Mouse (Mus musculus): ENCODE measurements at regions not wholly inside any gene's neighbourhood (a gene's known extent, or its start where the extent isn't known, plus 50 kb on each side); places are given as distances from the start of the nearest gene placed in this dataset.

GRCm38 (mm10) chr3:131955771-131956170 is 129.3 kb upstream of the Dkk2 start:
- Histone ChIP-seq H3K36me3 (replicated peaks in 1 of 2; ENCODE audit: control insufficient read depth in 1 of 2, insufficient read depth in 1 of 2, low read length in 1 of 2) (no peaks in the 10 kb centered on the region), H3K4me2 (ENCODE audit: insufficient read depth, low read depth, poor library complexity, severe bottlenecking) (no peak overlapping the region), H3K9ac (ENCODE audit: insufficient read depth, low read depth) (no peak overlapping the region), H3K27ac (ENCODE audit: insufficient read depth, low read depth) (no peak overlapping the region), H3K4me1 (ENCODE audit: control insufficient read depth in 1 of 2, insufficient read depth in 2 of 2) (no peaks in the 10 kb centered on the region), H3K27me3 (replicated peaks) (no peaks in the 10 kb centered on the region), H3K9me3 (replicated peaks; ENCODE audit: low read length) (peaks cover 2% of the 10 kb centered on the region), H3K79me2 (replicated peaks; ENCODE audit: control insufficient read depth, extremely low read depth, insufficient read depth, poor library complexity, severe bottlenecking) (no peaks in the 10 kb centered on the region), H3K4me3 (replicated peaks in 1 of 3; ENCODE audit: low read depth in 2 of 3, low read length in 2 of 3, poor library complexity in 1 of 3) (no peak overlapping the region)
- TF ChIP-seq KAT2A (IDR thresholded peaks at IDR 0.05; ENCODE audit: insufficient replicate concordance, low read length) (no peak), IRF4 (IDR thresholded peaks at IDR 0.05; ENCODE audit: low read depth, low read length) (no peak), MXI1 (IDR thresholded peaks at IDR 0.05; ENCODE audit: low read depth, low read length) (no peak), E2F4 (IDR thresholded peaks at IDR 0.05; ENCODE audit: insufficient replicate concordance, low read depth, low read length) (no peak), NRF1 (IDR thresholded peaks at IDR 0.05; ENCODE audit: low read depth, low read length) (no peak), ZNF384 (IDR thresholded peaks at IDR 0.05; ENCODE audit: low read depth, low read length) (no peak)
- DNase-seq (ENCODE audit: extremely low read depth), result no peak
- in situ Hi-C loops (cut with MboI; ENCODE audit: low pct_ligation_motif_present, low pct_unique_long_range_greater_than_20kb, low sequenced_read_pairs) (no loop called here), dilution Hi-C loops (cut with MboI; ENCODE audit: extremely low pct_ligation_motif_present, extremely low pct_unique_long_range_greater_than_20kb, low sequenced_read_pairs) (no loop called here)

GRCm38 (mm10) chr3:131960636-131961035 is 124.5 kb upstream of the Dkk2 start:
- Histone ChIP-seq H3K27me3 (replicated peaks) (no peaks in the 10 kb centered on the region), H3K27ac (ENCODE audit: insufficient read depth, low read depth) (no peak overlapping the region), H3K36me3 (replicated peaks in 1 of 2; ENCODE audit: control insufficient read depth in 1 of 2, insufficient read depth in 1 of 2, low read length in 1 of 2) (no peaks in the 10 kb centered on the region), H3K4me3 (replicated peaks in 1 of 3; ENCODE audit: low read depth in 2 of 3, low read length in 2 of 3, poor library complexity in 1 of 3) (no peak overlapping the region), H3K79me2 (replicated peaks; ENCODE audit: control insufficient read depth, extremely low read depth, insufficient read depth, poor library complexity, severe bottlenecking) (no peaks in the 10 kb centered on the region), H3K9me3 (replicated peaks; ENCODE audit: low read length) (peaks cover 2% of the 10 kb centered on the region), H3K4me2 (ENCODE audit: insufficient read depth, low read depth, poor library complexity, severe bottlenecking) (no peak overlapping the region), H3K9ac (ENCODE audit: insufficient read depth, low read depth) (no peak overlapping the region), H3K4me1 (ENCODE audit: control insufficient read depth in 1 of 2, insufficient read depth in 2 of 2) (peaks cover 4% of the 10 kb centered on the region in 2 experiments)
- dilution Hi-C loops (cut with MboI; ENCODE audit: extremely low pct_ligation_motif_present, extremely low pct_unique_long_range_greater_than_20kb, low sequenced_read_pairs) (no loop called here), in situ Hi-C loops (cut with MboI; ENCODE audit: low pct_ligation_motif_present, low pct_unique_long_range_greater_than_20kb, low sequenced_read_pairs) (no loop called here)
- DNase-seq (ENCODE audit: extremely low read depth), result no peak
- no peak for TF ChIP-seq RCOR1 (conservative IDR thresholded peaks at IDR 0.05; ENCODE audit: low read depth, low read length)
- no peak for TF ChIP-seq ZMIZ1 (IDR thresholded peaks at IDR 0.05; ENCODE audit: low read depth, low read length)
- TF ChIP-seq E2F4 (IDR thresholded peaks at IDR 0.05; ENCODE audit: insufficient replicate concordance, low read depth, low read length), result no peak
- no peak for TF ChIP-seq NRF1 (IDR thresholded peaks at IDR 0.05; ENCODE audit: low read depth, low read length)
- TF ChIP-seq TCF12 (IDR thresholded peaks at IDR 0.05; ENCODE audit: low read depth, low read length), result no peak
- TF ChIP-seq UBTF (IDR thresholded peaks at IDR 0.05; ENCODE audit: low read depth, low read length), result no peak
- TF ChIP-seq CHD1 (IDR thresholded peaks at IDR 0.05; ENCODE audit: low read depth, low read length), result no peak
- no peak for TF ChIP-seq MAFK (IDR thresholded peaks at IDR 0.05; ENCODE audit: insufficient replicate concordance, low read length)
- no peak for TF ChIP-seq ZKSCAN1 (IDR thresholded peaks at IDR 0.05; ENCODE audit: borderline replicate concordance, low read depth, low read length)
- no peak for TF ChIP-seq KAT2A (IDR thresholded peaks at IDR 0.05; ENCODE audit: insufficient replicate concordance, low read length)
- no peak for TF ChIP-seq ZNF384 (IDR thresholded peaks at IDR 0.05; ENCODE audit: low read depth, low read length)
- no peak for TF ChIP-seq POLR2A (IDR thresholded peaks at IDR 0.05; ENCODE audit: low read depth, low read length)
- no peak for TF ChIP-seq TBP (conservative IDR thresholded peaks at IDR 0.05; ENCODE audit: low read depth, low read length)
- no peak for TF ChIP-seq ELF1 (IDR thresholded peaks at IDR 0.05; ENCODE audit: low read depth, low read length)
- no peak for TF ChIP-seq USF2 (conservative IDR thresholded peaks at IDR 0.05; ENCODE audit: low read depth, low read length)
- no peak for TF ChIP-seq MAX (IDR thresholded peaks at IDR 0.05; ENCODE audit: low read length)
- no peak for TF ChIP-seq ETS1 (conservative IDR thresholded peaks at IDR 0.05; ENCODE audit: low read depth, low read length)
- TF ChIP-seq MYC (IDR thresholded peaks at IDR 0.05; ENCODE audit: low read depth, low read length), result no peak
- no peak for TF ChIP-seq SIN3A (IDR thresholded peaks at IDR 0.05; ENCODE audit: low read length)
- no peak for TF ChIP-seq GABPA (IDR thresholded peaks at IDR 0.05; ENCODE audit: insufficient replicate concordance, low read depth, low read length)
